Mouse (Mus musculus) left cerebral cortex, adult 9 months (tissue): ENCODE measurements around the gene Ap1b1.
A peak's percentile ranks its signal among the peaks of the same experiment; 100 is the strongest.
"Not testable (repeated sequence)": the region's sequence is repeated elsewhere in the genome, so short reads cannot be mapped to it uniquely, and the experiment has no call there.

Source experiments
- DNase-seq, 2 experiments: peaks; one replicate each; pipeline ENCODE4 v3.0.0; 2022; ENCODE audit warnings: low spot score in 2 of 2

Gene Ap1b1

DNA sequence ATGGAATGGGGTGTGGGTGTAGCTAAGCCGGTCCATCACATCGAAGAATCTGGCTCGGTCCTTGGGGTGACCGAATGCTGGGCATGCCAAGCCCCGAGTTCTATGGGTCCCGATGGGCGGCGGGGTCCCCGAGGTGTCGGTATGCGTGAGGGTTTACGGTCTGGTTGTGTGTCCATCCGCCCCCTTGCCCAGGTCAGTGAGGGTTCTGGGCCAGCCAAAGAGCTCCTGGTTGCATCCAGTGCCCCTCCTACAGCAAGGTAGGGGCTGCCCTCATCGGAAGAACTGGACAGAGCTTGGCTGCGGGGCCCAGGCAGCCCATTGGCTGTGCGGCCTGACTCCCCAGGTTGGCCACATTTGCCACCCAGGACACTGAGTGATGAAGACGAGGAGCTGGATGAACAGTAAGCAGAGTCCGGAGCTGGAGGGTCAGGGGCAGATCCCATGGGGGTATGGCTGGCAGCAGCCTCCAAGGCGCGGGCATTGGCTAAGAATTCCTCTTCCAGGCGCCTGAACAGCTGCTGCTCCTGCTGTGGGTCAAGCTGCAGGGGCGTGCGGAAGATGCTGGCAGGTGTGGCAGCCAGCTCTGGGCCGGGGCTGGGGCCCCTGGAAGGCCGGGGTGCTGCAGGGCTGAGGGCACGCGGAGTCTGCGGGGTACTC lies 74.3 kb downstream of the Ap1b1 start:
- DNase-seq = no peak

GRCm38 (mm10) chr11:5061413-5062139 lies 75.0 kb downstream of the Ap1b1 start:
- DNase-seq = peak; percentile 89 to 96

DNA sequence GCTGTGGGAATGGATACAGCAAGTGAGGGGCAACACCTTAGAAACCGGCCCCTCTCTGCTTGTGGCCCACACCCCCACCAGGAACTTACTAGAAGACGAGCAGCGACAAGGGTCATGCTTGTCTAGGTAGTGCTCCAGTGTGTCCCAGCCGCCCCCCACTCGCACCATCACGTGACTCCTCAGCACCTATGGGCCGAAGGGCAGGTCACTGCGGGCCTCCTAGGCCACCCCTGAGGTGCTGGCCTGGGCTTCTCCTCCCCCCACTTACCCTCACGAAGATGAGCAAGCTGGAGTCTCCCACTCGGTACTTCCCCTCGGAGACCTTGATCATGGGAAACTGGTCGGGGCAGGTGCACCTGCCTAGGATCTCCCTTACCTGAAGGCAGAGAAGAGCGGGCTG lies 75.7 kb downstream of the Ap1b1 start:
- DNase-seq = peak in 1 of 2 experiments; percentile 34

- DNase-seq = no peak
Measured at GRCm38 (mm10) chr11:5062860-5063505, 76.4 kb downstream of the Ap1b1 start.

- no peak for DNase-seq
Measured at GRCm38 (mm10) chr11:5063561-5064281, 77.1 kb downstream of the Ap1b1 start.

DNA sequence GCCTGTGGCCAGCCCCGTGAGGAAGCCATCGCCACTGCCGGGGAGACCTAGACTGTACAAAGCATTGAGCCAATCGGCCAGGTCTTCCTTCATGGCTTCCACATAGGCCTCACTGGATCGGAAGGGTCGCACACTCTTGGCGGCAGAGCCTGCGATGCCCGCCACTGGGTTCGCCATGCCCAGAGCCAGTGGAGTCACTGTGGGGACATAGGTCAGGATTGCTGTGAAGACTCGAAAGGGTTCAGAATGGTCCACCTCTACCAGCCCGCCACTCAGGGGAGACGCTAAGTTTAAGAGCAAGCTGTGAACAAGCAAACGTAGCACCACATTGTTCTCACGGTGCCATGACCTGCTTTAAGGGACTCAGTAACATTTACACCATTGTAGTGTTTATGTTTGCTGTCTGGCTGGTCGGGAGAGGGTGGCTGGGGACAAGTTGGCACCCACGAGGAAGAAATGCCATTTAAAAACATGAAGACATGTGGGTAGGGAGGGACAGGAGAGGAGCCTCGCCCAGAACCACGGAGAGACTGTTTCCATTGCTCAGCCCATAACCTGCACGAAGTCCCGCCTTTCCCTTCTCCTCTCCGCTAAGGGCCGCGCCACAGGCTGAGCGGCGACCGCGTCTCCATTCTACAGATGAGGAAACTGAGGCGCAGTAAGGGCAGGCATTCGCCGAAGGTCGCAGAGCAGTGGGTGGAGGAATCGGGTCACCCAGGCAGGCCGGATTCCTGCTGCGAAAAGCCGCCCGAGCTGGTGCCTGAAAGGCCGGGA lies 77.8 kb downstream of the Ap1b1 start:
- peak in 1 of 2 experiments; percentile 34 for DNase-seq

DNA sequence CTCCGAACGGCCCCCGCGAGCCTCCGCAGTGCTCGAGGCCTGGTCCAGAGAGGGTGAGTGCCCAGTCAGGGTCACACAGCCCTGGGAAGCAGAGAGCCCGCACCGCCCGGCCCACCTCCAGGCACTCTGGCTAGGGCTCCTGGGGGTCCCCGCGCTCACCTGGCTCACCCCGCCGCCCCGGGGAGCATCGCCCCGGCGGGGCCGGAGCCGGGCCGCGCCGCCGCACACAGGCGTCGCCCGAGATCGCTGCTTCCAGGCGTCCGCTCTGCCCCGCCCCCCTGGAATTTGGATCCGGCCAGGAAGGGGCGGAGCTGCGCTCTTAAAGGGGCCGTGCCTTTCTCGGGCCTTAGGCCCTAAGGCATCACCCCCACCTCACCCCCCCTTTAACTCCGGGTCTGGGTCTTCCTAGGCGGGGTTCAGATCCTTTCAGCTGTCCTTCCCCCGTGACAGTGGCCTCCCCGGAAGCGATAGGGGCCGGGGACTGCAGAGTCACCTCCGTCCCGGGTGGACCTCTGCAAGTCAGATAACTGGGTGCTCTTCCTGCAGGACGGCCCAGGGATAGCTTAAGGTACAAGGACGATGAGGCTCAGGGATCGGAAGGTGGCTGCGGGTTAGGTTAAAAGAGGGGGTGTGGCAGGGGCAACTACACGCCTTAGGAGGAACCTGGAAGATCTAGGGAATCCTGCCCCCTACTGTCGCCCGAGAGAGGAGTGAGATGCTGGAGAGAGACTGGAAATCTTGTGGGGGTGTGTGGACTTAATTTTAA lies 78.6 kb downstream of the Ap1b1 start, which contains the start of gene Gas2l1:
Gene Gas2l1 (minus strand): TSS at position 272 of the 766 bp plus-strand sequence.
- DNase-seq = peak in 1 of 2 experiments; percentile 86

GRCm38 (mm10) chr11:5067063-5067462 lies 80.4 kb downstream of the Ap1b1 start:
- DNase-seq = no peak

- no peak for DNase-seq
Measured at GRCm38 (mm10) chr11:5068126-5068971, 81.7 kb downstream of the Ap1b1 start.

DNA sequence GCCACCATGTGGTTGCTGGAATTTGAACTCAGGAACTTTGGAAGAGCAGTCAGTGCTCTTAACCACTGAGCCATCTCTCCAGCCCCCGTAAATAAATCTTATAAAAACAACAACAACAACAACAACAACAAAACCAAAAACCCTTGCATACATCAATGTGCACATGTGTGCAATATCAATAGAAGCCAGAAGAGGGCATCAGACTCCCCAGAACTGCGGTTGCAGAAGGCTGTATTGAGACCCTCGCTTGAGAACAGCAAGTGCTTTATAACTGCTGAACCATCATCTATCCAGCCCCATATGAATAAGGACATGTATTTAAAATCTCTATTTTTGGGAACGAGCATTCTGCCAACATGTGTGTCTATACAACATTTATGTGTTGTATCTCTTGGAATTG lies 88.3 kb downstream of the Ap1b1 start:
- no peak for DNase-seq

DNA sequence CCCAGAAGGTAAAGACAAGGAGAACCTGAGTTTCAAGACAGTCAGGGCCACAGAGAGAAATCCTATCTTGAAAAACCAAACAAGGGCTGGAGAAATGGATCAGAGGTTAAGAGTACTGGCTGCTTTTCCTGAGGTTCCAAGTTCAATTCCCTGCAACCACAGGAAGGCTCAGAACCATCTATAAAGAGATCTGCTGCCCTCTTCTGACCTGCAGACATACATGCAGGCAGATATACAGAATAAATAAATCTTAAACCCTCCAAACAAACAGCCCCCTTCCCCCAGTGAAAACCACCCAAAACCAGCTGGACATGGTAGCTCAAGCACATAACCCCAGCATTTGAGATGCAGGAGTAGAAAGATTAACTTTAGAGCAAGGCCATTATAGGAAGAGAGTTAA lies 89.1 kb downstream of the Ap1b1 start:
- no peak for DNase-seq

GRCm38 (mm10) chr11:5076843-5077242 lies 90.2 kb downstream of the Ap1b1 start:
- DNase-seq = not testable (repeated sequence)

DNA sequence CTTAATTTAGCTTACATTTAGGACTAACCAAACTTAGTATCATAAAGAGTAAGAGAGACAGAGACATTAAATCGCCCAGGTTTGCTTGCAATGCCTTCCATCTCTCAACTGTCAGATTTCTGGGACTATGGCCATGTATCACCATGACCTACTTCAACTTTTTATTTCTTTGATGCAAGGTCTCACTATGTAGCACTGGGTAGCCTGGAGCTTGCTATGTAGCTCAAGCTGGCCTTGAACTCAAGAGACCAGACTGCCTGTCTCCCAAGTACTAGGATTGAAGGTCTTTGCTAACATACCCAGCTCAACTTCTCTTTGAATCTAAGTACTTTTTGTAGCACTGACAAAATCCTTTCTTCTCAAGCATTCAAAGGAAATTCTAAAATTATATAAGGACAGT lies 102.5 kb downstream of the Ap1b1 start:
- no peak for DNase-seq

- DNase-seq = no peak
Measured at GRCm38 (mm10) chr11:5091706-5092105, 105.1 kb downstream of the Ap1b1 start.
